Mouse (Mus musculus): Measurements from ENCODE around the gene Gm27021.

The Gm27021 gene

GRCm38 (mm10) chr8:120667561-120668373 lies at the start of gene Gm27021, which contains the start of gene Cox4i1:
Gm27021 (minus strand) TSS chr8:120668079.
Cox4i1 (plus strand) TSS chr8:120668222.
- DNase-seq (ENCODE audit: low read depth, low spot score), result peak; percentile 94

- no peak for DNase-seq (ENCODE audit: low read depth, low spot score)
Measured at GRCm38 (mm10) chr8:120715996-120716680, 48.3 kb upstream of the Gm27021 start.

GRCm38 (mm10) chr8:120715200-120715599 lies 47.3 kb upstream of the Gm27021 start:
- DNase-seq (ENCODE audit: low read depth, low spot score), result peak; percentile 50

GRCm38 (mm10) chr8:120709176-120709575 lies 41.3 kb upstream of the Gm27021 start:
- peak; percentile 62 for DNase-seq (ENCODE audit: low read depth, low spot score)

- DNase-seq (ENCODE audit: low read depth, low spot score), result no peak
Measured at GRCm38 (mm10) chr8:120706193-120706592, 38.3 kb upstream of the Gm27021 start.

GRCm38 (mm10) chr8:120705163-120705562 lies 37.3 kb upstream of the Gm27021 start:
- no peak for DNase-seq (ENCODE audit: low read depth, low spot score)

- peak; percentile 77 for DNase-seq (ENCODE audit: low read depth, low spot score)
Measured at GRCm38 (mm10) chr8:120704203-120704602, 36.3 kb upstream of the Gm27021 start.

GRCm38 (mm10) chr8:120701758-120702465 lies 34.0 kb upstream of the Gm27021 start:
- peak; percentile 96 for DNase-seq (ENCODE audit: low read depth, low spot score)

GRCm38 (mm10) chr8:120700053-120700452 lies 32.2 kb upstream of the Gm27021 start:
- no peak for DNase-seq (ENCODE audit: low read depth, low spot score)

GRCm38 (mm10) chr8:120699565-120699964 lies 31.7 kb upstream of the Gm27021 start:
- no peak for DNase-seq (ENCODE audit: low read depth, low spot score)

GRCm38 (mm10) chr8:120699079-120699478 lies 31.2 kb upstream of the Gm27021 start:
- DNase-seq (ENCODE audit: low read depth, low spot score), result no peak

- DNase-seq (ENCODE audit: low read depth, low spot score), result no peak
Measured at GRCm38 (mm10) chr8:120698426-120698825, 30.5 kb upstream of the Gm27021 start.

- peak; percentile 40 for DNase-seq (ENCODE audit: low read depth, low spot score)
Measured at GRCm38 (mm10) chr8:120697979-120698272, 30.0 kb upstream of the Gm27021 start.

- DNase-seq (ENCODE audit: low read depth, low spot score), result peak; percentile 40
Measured at GRCm38 (mm10) chr8:120697154-120697978, 29.5 kb upstream of the Gm27021 start.

- DNase-seq (ENCODE audit: low read depth, low spot score), result peak; percentile 83
Measured at GRCm38 (mm10) chr8:120696401-120697153, 28.7 kb upstream of the Gm27021 start.

- no peak for DNase-seq (ENCODE audit: low read depth, low spot score)
Measured at GRCm38 (mm10) chr8:120693861-120694493, 26.1 kb upstream of the Gm27021 start.

- no peak for DNase-seq (ENCODE audit: low read depth, low spot score)
Measured at GRCm38 (mm10) chr8:120692934-120693333, 25.1 kb upstream of the Gm27021 start.

GRCm38 (mm10) chr8:120688511-120688910 lies 20.6 kb upstream of the Gm27021 start:
- DNase-seq (ENCODE audit: low read depth, low spot score), result no peak

GRCm38 (mm10) chr8:120687786-120688185 lies 19.9 kb upstream of the Gm27021 start:
- DNase-seq (ENCODE audit: low read depth, low spot score), result no peak

- DNase-seq (ENCODE audit: low read depth, low spot score), result no peak
Measured at GRCm38 (mm10) chr8:120686576-120686975, 18.7 kb upstream of the Gm27021 start.

Measured in A20 (cell line).